Mouse (Mus musculus): ENCODE results near the gene Thbs1.

The Thbs1 gene

DNA sequence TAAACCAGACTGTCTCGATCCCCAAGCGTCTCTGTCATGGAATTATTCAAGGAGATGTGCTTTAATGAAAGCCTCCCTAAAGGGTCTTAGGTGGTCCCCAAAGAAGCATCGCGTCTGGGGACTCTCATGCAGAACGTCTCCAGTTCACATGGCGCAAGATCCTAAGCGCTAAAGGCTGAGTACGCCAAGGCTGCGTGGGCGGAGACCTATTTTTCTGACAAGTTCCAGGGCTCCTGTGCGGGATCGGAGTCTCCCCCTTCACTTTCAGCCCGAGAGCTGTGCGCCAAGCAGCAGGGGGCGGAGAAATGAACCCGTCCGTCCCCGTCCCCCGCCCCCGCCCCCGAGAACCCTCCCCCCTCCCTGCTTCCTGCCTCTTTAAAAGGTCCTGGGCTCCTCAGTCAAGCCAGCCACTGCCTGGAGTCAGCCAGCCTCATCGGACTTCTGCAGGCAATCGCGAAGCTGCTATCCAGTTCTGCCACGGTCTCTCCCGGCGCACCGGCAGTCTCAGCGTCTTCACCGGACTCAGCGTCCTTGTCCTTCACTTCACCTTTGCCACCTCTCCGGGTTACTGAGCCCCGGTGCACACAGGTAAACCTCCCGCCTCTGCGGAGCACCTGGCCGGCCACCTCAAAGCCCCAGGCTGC, at the start of gene Thbs1:
Gene Thbs1 (plus strand): TSS at position 389 of the 644 bp plus-strand sequence.
- peak; percentile 49 to 58 for DNase-seq (ENCODE audit: low spot score in 2 of 2)

DNA sequence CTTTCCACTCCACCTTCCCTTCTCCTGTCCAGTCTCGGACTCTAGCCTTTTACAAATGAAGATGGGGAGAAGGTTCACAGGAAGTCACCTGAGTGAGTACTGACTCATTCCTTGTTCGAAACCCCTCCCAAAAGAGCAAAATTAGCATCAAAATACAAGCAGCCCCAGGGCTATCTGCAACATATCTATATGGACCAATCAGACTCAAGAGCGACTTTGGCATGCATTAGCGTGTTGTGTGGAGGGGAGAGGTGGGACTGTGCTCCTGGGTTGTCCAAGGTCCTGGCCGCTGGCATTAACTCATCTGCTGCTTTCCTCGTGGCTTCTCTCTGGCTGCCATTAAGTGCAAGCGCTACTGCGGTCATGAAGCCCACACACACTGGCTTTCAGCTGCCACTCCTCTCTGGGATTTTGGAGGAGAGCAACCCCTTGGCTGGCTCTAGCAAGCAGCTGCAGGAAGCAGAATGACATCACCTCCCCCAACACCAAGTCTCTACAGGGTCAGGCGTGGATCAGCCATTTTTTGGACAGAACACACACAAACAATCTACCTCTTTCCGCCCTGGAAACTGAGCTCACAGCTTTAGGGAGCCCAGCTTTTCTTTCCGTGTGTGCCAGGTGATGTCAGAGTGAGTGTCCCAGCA, 47.4 kb upstream of the Thbs1 start:
- DNase-seq (ENCODE audit: low spot score in 2 of 2), result no peak

DNA sequence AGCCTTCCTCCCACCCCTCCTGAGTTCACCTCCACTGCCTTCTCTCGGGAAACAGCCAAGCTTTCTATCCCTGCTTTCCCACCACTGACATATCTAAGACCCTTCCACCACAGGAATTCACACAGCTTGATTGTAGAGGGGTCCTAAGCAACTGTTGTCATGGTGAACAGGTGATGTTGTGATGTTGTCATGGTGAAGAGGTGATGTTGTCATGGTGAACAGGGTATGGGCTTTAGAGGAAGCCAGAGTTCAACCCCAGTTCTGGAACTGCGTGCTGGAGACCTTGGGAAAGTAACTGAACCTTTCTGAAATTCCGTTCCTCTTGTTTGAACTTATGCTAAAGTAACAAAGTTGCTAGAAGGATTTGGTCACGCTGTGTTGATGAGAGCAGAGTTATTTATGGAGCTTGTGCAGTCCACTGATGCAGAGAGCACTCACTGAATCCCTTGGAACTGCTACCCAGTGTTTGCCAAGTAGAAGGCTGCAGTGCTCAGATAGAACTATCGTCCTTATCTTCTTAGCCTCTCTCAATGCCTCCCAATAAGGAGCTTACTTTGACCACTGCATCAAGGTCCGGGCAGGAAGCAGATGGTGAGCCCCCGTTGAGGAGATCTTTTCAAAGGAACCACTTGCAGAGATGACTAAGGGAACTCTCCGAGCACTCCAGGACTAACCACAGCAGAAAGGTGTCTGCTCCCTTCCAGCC, 45.5 kb upstream of the Thbs1 start:
- no peak for DNase-seq (ENCODE audit: low spot score in 2 of 2)

DNA sequence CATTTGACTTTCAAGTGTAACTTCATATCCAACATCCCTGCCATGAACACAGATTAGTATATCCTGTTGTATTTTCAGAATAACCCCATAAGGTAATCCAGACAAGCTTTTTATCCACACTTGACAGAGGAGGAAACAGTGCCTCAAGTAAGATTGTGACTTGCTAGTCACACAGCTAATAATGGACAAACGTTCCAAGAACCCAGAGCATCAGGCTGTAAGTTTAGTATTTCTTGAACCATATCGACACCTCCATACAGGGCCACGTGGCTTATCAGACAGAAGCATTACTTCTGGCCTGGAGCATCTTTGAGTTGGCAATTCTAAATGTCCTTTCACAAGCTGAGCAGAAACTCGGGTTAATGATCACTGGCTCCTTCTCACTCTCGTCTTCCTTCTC, 41.7 kb upstream of the Thbs1 start:
- DNase-seq (ENCODE audit: low spot score in 2 of 2), result no peak

DNA sequence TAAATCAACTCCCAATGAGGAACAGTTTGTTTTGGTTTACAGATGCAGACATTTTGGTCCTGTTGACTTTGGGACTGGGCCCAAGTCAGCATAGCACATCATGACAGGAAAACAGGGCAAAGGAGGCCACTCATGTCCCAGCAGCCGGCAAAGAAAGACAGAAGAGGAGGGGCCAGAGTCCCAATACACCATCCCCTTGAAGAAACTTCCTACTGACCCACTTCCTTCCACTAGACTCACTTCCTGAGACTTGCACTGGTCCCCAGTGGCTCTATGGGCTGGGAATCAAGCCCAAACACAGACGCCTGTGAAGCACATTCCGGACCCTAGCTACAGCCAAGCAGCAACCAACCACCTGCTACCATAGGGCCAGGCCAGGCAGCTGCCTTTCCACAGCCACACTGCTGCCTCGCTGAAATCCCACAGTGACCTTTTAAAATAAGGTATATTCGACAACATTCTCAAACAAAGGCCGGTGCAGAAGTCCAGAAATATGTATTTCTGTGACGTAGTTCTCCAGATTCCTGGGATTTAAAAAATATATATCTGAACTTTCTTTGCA, 38.8 kb upstream of the Thbs1 start:
- DNase-seq (ENCODE audit: low spot score in 2 of 2), result no peak

DNA sequence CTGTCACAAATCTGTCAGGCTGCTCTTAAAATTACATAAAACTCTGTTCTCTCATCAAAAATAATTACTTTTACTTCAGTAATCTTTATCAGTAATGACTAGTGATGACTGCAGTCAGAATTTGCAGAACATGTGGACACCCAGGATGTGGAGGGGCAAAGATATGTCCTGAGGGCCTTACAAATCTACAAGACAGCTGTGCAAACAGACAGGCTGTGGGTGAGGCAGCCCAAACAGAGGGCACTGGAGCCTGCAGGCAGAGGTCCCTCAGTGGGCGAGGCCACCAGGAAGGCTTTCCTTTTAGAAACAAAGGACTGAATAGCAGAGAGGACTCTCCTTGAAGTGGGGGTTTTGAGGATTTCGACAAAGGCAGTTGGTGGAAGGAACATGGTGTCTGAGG, 37.6 kb upstream of the Thbs1 start:
- no peak for DNase-seq (ENCODE audit: low spot score in 2 of 2)

DNA sequence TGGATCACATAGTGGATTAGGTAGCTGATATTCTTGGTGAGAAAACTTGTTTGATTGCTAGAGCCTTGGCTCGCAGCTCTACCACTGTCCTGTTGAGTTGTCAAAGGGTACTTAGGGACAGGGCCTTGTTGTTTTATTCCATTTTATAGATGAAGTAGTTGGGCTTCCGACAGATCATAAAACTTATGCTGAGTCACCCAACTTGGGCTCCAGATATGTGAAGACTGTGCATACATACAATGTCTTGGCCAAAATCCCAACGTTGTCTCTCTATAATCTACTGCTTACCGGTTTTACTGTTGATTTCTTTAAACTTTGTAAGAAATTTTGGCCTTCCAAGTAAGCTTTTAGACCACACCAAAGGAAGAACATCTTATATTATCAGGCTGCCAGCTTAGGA, 36.5 kb upstream of the Thbs1 start:
- DNase-seq (ENCODE audit: low spot score in 2 of 2), result no peak

DNA sequence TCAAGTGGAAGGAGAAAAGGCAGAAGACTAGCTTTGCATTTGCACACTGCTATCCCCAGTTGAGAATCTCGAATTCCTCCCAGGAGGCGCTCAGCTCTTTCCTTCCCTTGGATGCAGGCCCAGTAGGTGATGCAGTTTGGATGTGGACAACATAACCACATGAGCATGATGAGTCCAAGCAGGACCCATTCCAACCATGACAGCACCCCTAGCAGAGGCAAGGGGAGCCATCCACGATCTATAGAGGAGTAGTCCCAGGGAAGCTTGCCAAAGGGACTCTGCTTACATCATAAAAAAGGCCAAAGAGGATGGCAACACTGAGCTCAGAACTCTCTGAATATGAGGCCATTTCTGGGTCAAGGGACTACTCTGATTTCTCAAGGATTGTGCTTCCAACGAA, 32.5 kb upstream of the Thbs1 start:
- no peak for DNase-seq (ENCODE audit: low spot score in 2 of 2)

DNA sequence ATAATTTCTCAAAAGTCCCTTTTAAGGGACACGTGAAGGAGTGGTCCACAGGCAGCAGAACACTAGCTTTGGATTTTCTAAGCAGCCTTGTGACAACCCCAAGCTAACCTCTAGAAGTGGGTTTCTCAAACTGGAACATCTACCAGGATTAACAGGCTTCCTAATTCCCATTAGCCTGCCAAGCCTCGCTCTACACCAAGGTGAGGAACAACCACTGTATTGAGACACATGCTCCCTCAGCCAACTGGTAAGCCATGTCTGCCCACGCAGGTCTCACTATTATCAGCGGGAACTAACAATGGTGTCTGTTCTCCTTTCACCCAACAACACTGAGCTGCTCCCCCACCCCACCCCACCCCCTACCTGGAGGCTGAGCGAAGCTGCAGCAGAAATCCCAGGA, 30.1 kb upstream of the Thbs1 start:
- no peak for DNase-seq (ENCODE audit: low spot score in 2 of 2)

DNA sequence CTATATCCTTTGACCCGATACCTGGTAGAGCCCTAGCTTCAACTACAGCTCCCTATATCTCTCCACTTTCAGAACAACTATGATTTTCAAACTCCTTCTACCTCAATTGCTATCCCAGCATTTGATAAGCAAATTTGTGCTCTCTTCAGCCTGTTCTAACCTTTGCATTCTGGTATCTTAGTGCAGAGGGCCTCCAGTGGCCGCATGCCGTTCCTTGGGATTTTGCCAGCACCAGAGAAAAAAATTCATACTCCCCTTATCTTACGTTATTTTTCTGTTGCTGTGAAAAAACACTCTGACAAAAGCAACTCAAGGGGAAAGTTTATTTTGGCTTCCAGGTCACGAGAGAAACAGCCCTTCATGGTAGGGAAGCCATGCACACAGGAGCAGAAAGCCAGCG, 28.0 kb upstream of the Thbs1 start:
- no peak for DNase-seq (ENCODE audit: low spot score in 2 of 2)

DNA sequence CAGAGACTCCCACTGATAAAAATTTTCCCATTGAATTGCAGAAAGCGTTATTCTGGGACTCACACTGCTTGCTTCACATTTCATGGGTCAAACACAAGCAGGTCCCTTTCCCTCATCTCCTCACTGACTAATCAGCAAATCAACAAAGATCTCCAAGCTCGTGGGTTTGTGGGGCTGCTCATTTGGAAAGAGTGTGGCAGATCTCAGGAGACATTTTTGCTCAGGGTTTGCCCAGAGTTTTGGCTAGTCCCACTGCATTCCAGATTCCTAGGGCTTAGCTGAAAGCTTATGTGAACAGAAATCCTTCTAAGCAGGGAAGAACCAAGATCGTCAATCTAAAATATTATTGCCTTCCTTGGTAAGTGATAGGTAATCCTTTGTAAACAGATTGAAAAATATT, 27.0 kb upstream of the Thbs1 start:
- DNase-seq (ENCODE audit: low spot score in 2 of 2), result no peak

DNA sequence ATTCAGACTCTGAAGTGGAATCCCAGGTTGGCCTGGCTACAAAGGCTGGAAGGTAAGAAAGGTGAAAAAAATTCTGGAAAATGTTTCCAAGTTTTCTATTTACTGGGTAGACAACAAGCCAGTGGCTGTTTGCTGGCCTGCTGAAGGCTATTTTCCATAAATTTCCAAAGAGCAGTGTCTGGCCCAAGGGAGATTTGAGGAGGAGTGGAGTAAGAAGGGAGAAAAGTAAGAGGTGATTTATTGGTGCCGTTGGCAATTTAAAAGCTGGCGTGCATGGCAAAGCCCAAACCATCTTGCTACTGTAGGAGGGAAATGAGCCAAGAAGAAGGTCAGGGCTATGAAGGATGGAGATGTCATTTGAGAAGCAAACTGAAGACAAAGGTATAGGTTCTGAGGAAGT, 26.0 kb upstream of the Thbs1 start:
- no peak for DNase-seq (ENCODE audit: low spot score in 2 of 2)

DNA sequence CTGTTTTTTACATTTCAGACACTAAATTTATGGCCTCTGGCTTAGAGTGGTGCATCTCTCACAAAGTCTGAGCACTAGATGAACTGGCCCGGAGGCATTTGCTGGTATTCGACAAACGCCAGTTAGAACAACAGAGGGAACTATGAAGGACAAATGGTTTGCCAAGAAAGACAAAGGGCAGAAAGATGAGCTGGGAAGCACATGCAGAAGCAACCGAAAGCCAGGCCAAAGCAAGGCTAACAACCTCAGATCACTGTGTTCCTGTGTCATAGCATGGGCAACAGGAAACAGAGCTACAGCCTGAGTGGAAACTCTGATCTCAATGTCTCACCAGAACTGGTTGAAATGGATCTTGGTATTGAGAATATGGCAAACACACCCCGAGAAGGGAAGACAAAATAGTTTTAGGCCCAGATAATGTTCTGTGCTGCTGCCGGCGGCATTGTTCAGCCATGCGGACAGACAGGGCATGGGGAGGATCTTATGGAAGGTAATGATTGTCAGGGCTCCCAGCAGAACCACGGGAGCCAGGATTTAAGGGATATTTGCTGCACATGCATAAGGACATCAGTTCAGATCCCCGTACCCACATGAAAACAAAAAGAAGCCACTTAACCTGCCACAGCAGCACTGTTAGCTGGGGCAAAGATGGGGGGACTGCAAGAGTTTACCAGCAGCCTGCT, 24.5 kb upstream of the Thbs1 start:
- DNase-seq (ENCODE audit: low spot score in 2 of 2), result no peak

DNA sequence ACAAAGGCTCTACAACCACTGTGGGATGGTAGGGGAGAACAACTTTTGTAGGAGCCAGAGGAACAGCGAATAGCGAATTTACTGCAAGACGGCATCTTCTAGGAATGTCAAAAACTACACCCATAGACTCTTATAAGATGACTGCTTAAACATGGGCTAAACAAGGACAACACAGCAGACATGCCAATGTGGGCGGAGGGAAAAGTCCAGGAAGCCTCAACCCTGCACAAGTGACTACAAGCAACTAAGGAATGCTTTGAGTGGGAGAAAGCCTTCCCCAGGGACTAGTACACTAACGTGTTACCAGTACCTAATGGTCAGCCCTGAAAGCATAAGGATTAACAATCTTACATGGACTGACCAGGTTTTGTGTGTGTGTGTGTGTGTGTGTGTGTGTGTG, 20.4 kb upstream of the Thbs1 start:
- DNase-seq (ENCODE audit: low spot score in 2 of 2), result no peak

DNA sequence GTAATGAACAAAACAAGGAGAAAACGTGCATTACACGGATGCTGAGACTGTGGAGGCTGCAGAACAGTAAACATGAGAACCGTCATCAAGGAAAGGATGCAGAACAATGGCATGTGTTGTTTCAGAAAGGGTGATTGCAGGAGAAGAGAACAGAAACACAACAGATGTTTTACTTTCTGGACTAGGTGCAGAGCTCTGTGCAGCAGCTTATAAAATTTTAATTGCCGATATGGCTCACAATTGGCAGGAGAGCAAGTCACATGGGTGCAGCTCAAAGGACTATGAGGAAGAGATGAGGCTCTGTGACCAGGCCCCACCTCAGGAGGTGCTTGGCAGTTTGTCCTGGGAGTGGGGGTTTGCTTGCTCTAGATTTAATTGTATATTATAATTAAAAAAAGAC, 12.6 kb upstream of the Thbs1 start:
- DNase-seq (ENCODE audit: low spot score in 2 of 2), result no peak

DNA sequence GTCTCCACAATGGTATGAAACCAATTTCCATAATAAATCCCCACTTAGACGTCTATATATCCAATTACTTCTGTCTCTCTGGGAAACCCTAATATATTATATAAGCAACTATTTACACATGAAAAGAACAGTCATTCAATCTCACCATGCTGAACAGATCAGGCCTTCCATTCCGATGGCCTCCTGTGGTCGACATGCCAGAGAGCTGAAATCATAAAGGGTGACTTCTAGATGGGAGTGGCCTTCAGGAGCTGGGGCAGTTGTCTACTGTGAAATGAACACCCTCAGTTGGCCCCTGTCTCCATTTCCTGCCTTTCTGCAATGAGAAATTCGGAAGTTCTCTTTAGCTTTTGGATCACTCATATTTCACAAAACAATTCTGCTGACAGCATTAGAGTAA, 9.5 kb upstream of the Thbs1 start:
- DNase-seq (ENCODE audit: low spot score in 2 of 2), result no peak

DNA sequence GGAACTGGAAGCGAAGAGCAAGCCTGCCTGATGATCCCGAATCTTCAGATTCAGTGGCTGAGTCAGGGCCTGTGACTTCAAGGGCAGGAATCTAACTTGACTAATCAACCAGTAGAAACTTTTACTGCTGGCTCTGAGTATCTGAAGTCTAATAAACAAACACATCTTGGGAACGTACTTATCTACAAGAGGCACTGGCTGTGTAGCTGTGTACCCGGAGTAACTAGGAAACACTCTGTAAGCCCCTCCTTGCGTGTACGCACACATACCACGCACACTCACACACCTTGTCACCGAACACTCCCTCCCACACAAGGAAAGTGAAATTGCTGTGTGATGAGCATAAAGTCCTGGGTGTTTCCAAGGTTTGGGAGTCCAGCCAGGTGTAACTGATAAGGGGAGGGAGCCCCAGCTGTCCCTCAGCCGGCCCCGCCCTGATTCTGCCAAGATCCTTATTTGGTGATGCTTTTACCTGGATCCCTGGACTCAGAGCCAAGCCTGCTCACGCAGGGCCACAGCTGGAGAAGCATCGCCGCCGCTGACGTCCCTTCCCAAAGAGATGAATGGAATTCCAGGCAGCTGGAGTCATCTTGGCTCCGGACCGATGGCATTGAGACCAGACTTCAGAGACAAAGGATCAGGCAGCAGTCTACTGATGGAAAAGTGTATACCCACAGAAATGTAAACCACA, 1.3 kb upstream of the Thbs1 start:
- no peak for DNase-seq (ENCODE audit: low spot score in 2 of 2)

DNA sequence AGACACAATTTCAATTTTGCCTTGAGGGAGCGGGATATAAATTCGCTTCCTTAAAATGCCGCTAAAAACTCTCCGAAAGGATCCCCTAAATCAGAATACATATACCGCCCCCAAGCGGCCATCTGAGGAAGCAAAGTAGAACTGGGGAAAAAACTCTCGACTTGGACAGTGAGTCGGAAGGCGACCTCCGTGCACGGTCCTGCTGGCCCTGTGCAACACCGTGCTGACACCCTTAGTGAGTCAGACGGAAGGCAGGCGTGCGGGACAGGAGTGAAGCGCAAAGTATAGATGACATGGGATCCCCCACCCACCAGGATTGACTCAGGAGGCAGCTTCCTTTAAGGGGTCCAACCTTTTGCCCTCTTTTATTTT, 574 bp upstream of the Thbs1 start:
- DNase-seq (ENCODE audit: low spot score in 2 of 2), result peak; percentile 64 to 68

DNA sequence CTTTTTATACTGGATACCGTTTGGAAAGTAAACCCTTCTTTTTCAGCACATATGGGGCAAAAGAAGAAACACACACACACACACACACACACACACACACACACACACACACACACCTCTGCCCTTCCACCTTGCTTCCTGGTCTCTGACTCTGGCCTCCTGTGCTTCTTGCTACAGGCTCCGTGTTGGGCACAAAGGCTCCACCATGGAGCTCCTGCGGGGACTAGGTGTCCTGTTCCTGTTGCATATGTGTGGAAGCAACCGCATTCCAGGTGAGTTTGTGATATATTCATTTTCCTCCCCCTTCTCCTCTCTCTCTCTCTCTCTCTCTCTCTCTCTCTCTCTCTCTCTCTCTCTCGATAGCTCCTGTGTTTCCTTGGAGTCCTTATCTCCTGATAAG, 762 bp downstream of the Thbs1 start:
- DNase-seq (ENCODE audit: low spot score in 2 of 2), result no peak

DNA sequence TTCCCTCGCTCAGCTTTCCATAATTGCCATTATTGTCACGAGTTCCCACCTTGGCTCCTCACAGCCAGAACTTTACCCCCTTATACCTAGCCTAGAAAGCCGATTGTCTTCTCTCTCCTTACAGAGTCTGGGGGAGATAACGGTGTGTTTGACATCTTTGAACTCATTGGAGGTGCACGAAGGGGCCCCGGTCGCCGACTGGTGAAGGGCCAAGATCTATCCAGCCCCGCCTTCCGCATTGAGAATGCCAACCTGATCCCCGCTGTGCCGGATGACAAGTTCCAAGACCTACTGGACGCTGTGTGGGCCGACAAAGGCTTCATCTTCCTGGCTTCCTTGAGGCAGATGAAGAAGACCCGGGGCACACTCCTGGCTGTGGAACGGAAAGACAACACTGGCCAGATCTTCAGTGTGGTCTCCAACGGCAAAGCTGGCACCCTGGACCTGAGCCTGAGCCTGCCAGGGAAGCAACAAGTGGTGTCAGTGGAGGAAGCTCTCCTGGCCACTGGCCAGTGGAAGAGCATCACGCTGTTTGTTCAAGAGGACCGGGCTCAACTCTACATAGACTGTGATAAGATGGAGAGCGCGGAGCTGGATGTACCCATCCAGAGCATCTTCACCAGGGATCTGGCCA, 1.3 kb downstream of the Thbs1 start:
- DNase-seq (ENCODE audit: low spot score in 2 of 2), result no peak

DNA sequence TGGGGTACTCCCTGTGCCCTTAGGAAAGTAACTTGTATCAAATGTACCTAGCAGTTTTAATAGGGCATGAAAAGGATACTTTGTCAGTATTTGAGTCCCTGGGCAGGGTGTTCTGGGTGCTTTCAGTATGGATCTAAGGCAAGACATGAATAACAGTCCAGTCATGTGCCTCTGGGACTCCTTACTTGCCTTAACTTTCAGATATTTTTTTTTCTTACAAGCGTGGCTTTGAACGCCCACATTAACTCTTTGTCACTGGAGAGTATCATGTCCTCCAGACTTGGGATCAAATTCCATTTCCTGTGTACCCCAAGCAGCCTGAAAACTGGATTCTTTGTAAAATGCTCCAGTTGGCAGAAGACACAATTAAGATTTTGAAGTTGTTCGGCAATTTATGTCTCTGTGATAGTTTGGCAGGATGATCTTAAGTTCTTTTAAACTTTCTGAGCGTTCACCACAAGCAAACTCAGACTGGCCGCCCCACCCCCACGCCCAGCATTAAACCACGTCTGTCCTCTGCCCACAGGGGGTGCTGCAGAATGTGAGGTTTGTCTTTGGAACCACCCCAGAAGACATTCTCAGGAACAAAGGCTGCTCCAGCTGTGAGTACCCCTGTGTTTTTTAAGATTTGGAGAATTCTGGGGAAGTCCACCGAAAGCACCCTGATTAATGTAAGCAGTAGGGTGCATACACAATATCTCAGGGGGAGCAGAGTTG, 2.3 kb downstream of the Thbs1 start:
- DNase-seq (ENCODE audit: low spot score in 2 of 2), result no peak

All from right cerebral cortex, postnatal 36 days (tissue).